Comparison of ENCODE assay signal across 29 mouse cellular contexts in the genomic region with DNA sequence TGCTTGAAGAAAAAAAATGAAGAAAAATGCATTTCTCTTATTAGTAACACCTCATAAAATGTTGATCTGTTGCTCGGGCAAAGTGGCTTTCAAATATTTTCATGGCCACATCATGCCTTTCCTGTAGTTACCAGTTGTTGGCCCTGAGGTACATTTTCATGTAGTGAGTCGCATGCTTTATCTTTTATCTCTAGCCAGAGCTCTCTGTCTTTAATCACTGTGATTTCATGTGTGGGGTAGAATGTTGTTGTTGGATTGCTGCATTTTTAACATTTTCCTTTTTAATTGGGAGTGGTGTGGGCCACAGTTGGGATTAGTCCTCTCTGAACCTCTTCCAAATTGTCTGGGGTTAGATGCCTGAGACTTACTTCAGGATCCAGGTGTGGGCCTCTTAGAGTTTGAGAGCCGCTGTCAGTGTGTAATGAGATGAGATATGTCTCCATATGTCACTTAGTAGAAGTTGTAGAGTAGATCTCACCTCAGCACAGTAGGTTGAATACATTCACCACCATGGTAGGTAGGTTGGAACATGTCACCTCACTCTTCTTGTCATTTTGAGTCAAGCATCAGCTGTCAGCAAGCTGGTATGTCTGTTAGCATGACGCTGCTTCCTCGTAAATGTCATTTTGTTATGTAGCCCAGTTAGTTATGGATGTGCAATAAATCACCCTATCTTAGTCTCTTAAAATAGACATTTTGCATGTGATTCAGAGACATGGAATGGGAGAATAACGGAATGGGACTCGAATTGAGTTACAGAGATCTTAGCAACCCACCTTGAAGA.
DNase-seq lines count a peak whose midpoint lies in the region; ATAC-seq and TF ChIP-seq lines count a peak whose summit lies in the region.
"Had no signal": no experiment of that assay in that cellular context is flagged by ENCODE, and none has a peak within 500 bp of the region (broad histone marks: within the 10 kb centered on the region; RNA-seq: fewer than 3 reads in every experiment).

No protein-coding gene starts in this region.

- ATAC-seq in midbrain, postnatal 0 days (ENCODE audit: low FRiP score), result 0 out of 2 replicates have a peak, but pooled peaks have one; percentile 13
- ATAC-seq: CD4-positive, CD25-positive, alpha-beta regulatory T cell, adult 4 months; forebrain, embryonic 13.5 days; forebrain, postnatal 0 days; hindbrain, embryonic 16.5 days; inflammation-experienced regulatory T-cells, adult 6 months; intestine, embryonic 16.5 days had no signal

- H3K79me2 ChIP-seq in C2C12 (ENCODE audit: control insufficient read depth, insufficient read depth), result no peaks in the 10 kb centered on the region

- no peak overlapping the region for H3ac ChIP-seq in C2C12 (ENCODE audit: control insufficient read depth, insufficient read length, low read depth)

- H3K79me3 ChIP-seq in C2C12 (ENCODE audit: low read depth), result no peaks in the 10 kb centered on the region

- H3K27me3 ChIP-seq in midbrain, postnatal 0 days (ENCODE audit: insufficient read depth, low read length), result no peaks in the 10 kb centered on the region
- no peaks in the 10 kb centered on the region for H3K27me3 ChIP-seq in midbrain, embryonic 10.5 days (ENCODE audit: low read depth, poor library complexity, severe bottlenecking)
- H3K27me3 ChIP-seq in C2C12 (ENCODE audit: control insufficient read depth, insufficient read depth, insufficient read length), result no peaks in the 10 kb centered on the region
- H3K27me3 ChIP-seq: embryonic facial prominence, embryonic 12.5 days; forebrain, embryonic 13.5 days; heart, embryonic 12.5 days; heart, embryonic 15.5 days; hindbrain, embryonic 13.5 days had no signal

- no peak overlapping the region for H3K4me2 ChIP-seq in midbrain, postnatal 0 days (ENCODE audit: low read depth, low read length, poor library complexity, severe bottlenecking)
- H3K4me2 ChIP-seq: embryonic facial prominence, embryonic 12.5 days; forebrain, embryonic 13.5 days; heart, embryonic 12.5 days; heart, embryonic 15.5 days; hindbrain, embryonic 13.5 days had no signal

- 89% methylated on average over 7 of the region's 7 CpGs for WGBS in midbrain, postnatal 0 days
- 90% methylated on average over 7 of the region's 7 CpGs for WGBS in midbrain, embryonic 10.5 days

- H3K9ac ChIP-seq in midbrain, postnatal 0 days (replicated peaks; ENCODE audit: low read length, poor library complexity, severe bottlenecking), result no peak overlapping the region
- H3K9ac ChIP-seq: embryonic facial prominence, embryonic 12.5 days; forebrain, embryonic 13.5 days; forebrain, postnatal 0 days; heart, embryonic 12.5 days; heart, embryonic 15.5 days; hindbrain, embryonic 13.5 days had no signal

- no peak for TF ChIP-seq POLR2A in embryonic fibroblast, embryonic 13.5 days (IDR thresholded peaks at IDR 0.05; ENCODE audit: low read depth, low read length)

- H3K4me1 ChIP-seq in midbrain, postnatal 0 days (ENCODE audit: insufficient read depth, low read length), result no peaks in the 10 kb centered on the region
- no peaks in the 10 kb centered on the region for H3K4me1 ChIP-seq in midbrain, embryonic 10.5 days
- peaks cover 2% of the 10 kb centered on the region for H3K4me1 ChIP-seq in embryonic fibroblast, embryonic 13.5 days (ENCODE audit: control insufficient read depth, insufficient read depth, low read length)
- H3K4me1 ChIP-seq: embryonic facial prominence, embryonic 12.5 days; forebrain, embryonic 10.5 days; forebrain, embryonic 13.5 days; heart, embryonic 12.5 days; hindbrain, embryonic 10.5 days; hindbrain, embryonic 13.5 days had no signal

- H3K4me3 ChIP-seq in midbrain, postnatal 0 days (ENCODE audit: low read depth, low read length), result no peak overlapping the region
- H3K4me3 ChIP-seq in midbrain, embryonic 10.5 days, result no peak overlapping the region
- no peak overlapping the region for H3K4me3 ChIP-seq in C2C12 (ENCODE audit: insufficient read depth, poor library complexity, severe bottlenecking)
- H3K4me3 ChIP-seq in embryonic fibroblast, embryonic 13.5 days (ENCODE audit: insufficient read depth, low read length), result no peak overlapping the region
- H3K4me3 ChIP-seq: embryonic facial prominence, embryonic 12.5 days; forebrain, embryonic 10.5 days; forebrain, embryonic 13.5 days; gastrocnemius, adult 2 months; heart, embryonic 12.5 days; heart, embryonic 15.5 days; hindbrain, embryonic 10.5 days; hindbrain, embryonic 13.5 days had no signal

- no peaks in the 10 kb centered on the region for H3K9me3 ChIP-seq in midbrain, postnatal 0 days (ENCODE audit: low read length)
- H3K9me3 ChIP-seq in midbrain, embryonic 10.5 days (replicated peaks), result no peaks in the 10 kb centered on the region
- H3K9me3 ChIP-seq: embryonic facial prominence, embryonic 12.5 days; forebrain, embryonic 10.5 days; forebrain, embryonic 13.5 days; heart, embryonic 12.5 days; heart, embryonic 15.5 days; hindbrain, embryonic 10.5 days; hindbrain, embryonic 13.5 days had no signal

- H3K27ac ChIP-seq in midbrain, postnatal 0 days (ENCODE audit: low read depth, low read length), result no peak overlapping the region
- H3K27ac ChIP-seq in midbrain, embryonic 10.5 days (replicated peaks), result no peak overlapping the region
- H3K27ac ChIP-seq in embryonic fibroblast, embryonic 13.5 days (ENCODE audit: insufficient read depth, low read length), result peak overlapping the region; percentile 72
- H3K27ac ChIP-seq: embryonic facial prominence, embryonic 12.5 days; forebrain, embryonic 10.5 days; forebrain, embryonic 13.5 days; gastrocnemius, adult 2 months; heart, embryonic 15.5 days; hindbrain, embryonic 10.5 days; hindbrain, embryonic 13.5 days had no signal

- TF ChIP-seq CTCF in midbrain, postnatal 0 days (IDR thresholded peaks at IDR 0.05), result no peak
- no peak for TF ChIP-seq CTCF in C2C12 (IDR thresholded peaks at IDR 0.05; ENCODE audit: control insufficient read depth, insufficient read depth, insufficient read length)
- no peak for TF ChIP-seq CTCF in embryonic fibroblast, embryonic 13.5 days (IDR thresholded peaks at IDR 0.05; ENCODE audit: borderline replicate concordance, insufficient read depth, low read length)

- no peaks in the 10 kb centered on the region for H3K36me3 ChIP-seq in midbrain, postnatal 0 days (ENCODE audit: insufficient read depth, low read length)
- H3K36me3 ChIP-seq in midbrain, embryonic 10.5 days, result no peaks in the 10 kb centered on the region
- H3K36me3 ChIP-seq in C2C12 (ENCODE audit: control insufficient read depth, insufficient read depth), result no peaks in the 10 kb centered on the region
- H3K36me3 ChIP-seq: embryonic facial prominence, embryonic 12.5 days; forebrain, embryonic 10.5 days; heart, embryonic 12.5 days; heart, embryonic 15.5 days; hindbrain, embryonic 10.5 days; hindbrain, embryonic 13.5 days had no signal

- DNase-seq in midbrain, postnatal 0 days (ENCODE audit: low spot score), result no peak
- no peak for DNase-seq in midbrain, embryonic 10.5 days (ENCODE audit: low spot score)
- DNase-seq in lung, postnatal 14 days, result no peak
- no peak for DNase-seq in spleen, postnatal 4 days (ENCODE audit: low spot score in 2 of 2)
- DNase-seq: adrenal gland, postnatal 10 days; adrenal gland, postnatal 36 days; B cell, adult 2 months; cerebellum, adult 18-20 months; cerebellum, adult 9-10 months; cerebellum, postnatal 14 days; forebrain, postnatal 0 days; gastrocnemius, adult 2 months; gastrocnemius, postnatal 14 days; heart, adult 11 months; heart, postnatal 10 days; heart, postnatal 36 days had no signal

TF ChIP-seq in C2C12, 6 proteins besides CTCF, POLR2A, EP300 and RAD21:
- TF ChIP-seq CEBPB (IDR thresholded peaks at IDR 0.05; ENCODE audit: low read depth) (no peak), MYOD1 (IDR thresholded peaks at IDR 0.05; ENCODE audit: control insufficient read depth, insufficient read length, low read depth) (peak; percentile 83)
TF ChIP-seq in C2C12: peak in this region for 1.
